Comparison of ENCODE assay signal across 8 mouse cellular contexts in the genomic region with DNA sequence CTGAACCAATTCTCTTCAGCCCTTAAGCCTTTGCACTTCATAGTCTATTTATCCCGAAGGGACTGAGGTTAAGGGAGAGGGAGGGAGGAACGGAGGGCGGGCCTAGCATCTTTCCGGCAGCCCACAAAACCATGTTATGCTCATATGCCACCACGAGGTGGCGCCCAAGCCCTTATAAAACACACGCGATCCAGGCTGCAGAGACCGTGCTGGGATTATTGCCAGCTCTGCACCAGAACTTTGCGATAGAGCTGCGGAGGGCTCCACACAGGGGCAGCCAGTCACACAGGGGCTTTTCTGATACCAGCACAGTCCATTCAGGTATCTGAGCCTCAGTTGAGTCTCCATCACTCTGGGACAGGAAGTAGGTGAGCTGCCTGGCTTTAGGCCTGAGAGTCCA. TPM values are rescaled to one million over a fixed set of nuclear protein-coding genes. Genes with fewer than 3 reads are reported as not detected.
A peak's percentile ranks its signal among the peaks of the same experiment; 100 is the strongest.
DNase-seq lines count a peak whose midpoint lies in the region; ATAC-seq lines count a peak whose summit lies in the region.

No protein-coding gene starts in this region.

- peak; percentile 90 for DNase-seq in MN1 (ENCODE audit: low spot score)
- DNase-seq in cerebellum, adult 11-12 months: peak; percentile 88
- DNase-seq in heart, postnatal 4 days: peak; percentile 95
- DNase-seq in layer of hippocampus, postnatal 36 days: peak; percentile 89 to 90
- DNase-seq in right cerebral cortex, postnatal 14 days: peak; percentile 89
- peak; percentile 90 for DNase-seq in urinary bladder, postnatal 14 days (ENCODE audit: low spot score)

- no peak overlapping the region for H3K27ac ChIP-seq in forebrain, embryonic 16.5 days (ENCODE audit: low read length)

- WGBS in forebrain, embryonic 16.5 days: under 1% methylated on average over 11 of the region's 11 CpGs

- peaks cover 5% of the 10 kb centered on the region for H3K4me1 ChIP-seq in forebrain, embryonic 16.5 days (replicated peaks; ENCODE audit: control insufficient read depth, insufficient read depth, low read length)

- H3K9ac ChIP-seq in forebrain, embryonic 16.5 days (replicated peaks; ENCODE audit: low read depth, low read length): no peak overlapping the region

- no peak overlapping the region for H3K4me2 ChIP-seq in forebrain, embryonic 16.5 days (ENCODE audit: low read length)

- H3K4me3 ChIP-seq in forebrain, embryonic 16.5 days (replicated peaks; ENCODE audit: low read length): no peak overlapping the region

- no peaks in the 10 kb centered on the region for H3K36me3 ChIP-seq in forebrain, embryonic 16.5 days (ENCODE audit: control insufficient read depth, insufficient read depth)

- H3K27me3 ChIP-seq in forebrain, embryonic 16.5 days (replicated peaks; ENCODE audit: control insufficient read depth, insufficient read depth, low read length): no peaks in the 10 kb centered on the region

- ATAC-seq in forebrain, embryonic 16.5 days: peak; percentile 57
- ATAC-seq in megakaryocyte progenitor cell, adult 5-6 weeks (replicated peaks; ENCODE audit: poor library complexity): peak; percentile 75

- no peaks in the 10 kb centered on the region for H3K9me3 ChIP-seq in forebrain, embryonic 16.5 days (ENCODE audit: control insufficient read depth, low read length)

RNA-seq across cellular contexts. Expression of gene Cd82, which starts 12.1 kb away (rescaled TPM):
- 18.3 and 22.1 TPM in 2 replicates for polyA plus RNA-seq in forebrain, embryonic 16.5 days (2015; fragmentation: Nextera tagmentation; extraction: Ambion mirVana)
- total RNA-seq in heart, postnatal 4 days (2021): 10 to 100 TPM; 18.4 to 19.7 TPM
- 10 to 100 TPM; 21.6 to 23.5 TPM for total RNA-seq in layer of hippocampus, postnatal 36 days (2021)
- total RNA-seq in megakaryocyte progenitor cell, adult 5-6 weeks (2015): 15.0 and 20.2 TPM in 2 replicates
- total RNA-seq in megakaryocyte progenitor cell, adult 5-6 weeks (2017): 23.9 and 31.2 TPM in 2 replicates
